Mouse (Mus musculus) adrenal gland, postnatal 10 days (tissue): ENCODE data around the gene Smarca4. TPM values are rescaled to one million over a fixed set of nuclear protein-coding genes. Genes with fewer than 3 reads are reported as not detected.

Experiments
- DNase-seq: peaks from one replicate; pipeline ENCODE4 v3.0.0; 2021; ENCODE audit warnings: mixed read lengths
- total RNA-seq, 2 experiments: library from RNA; stranded (reverse); gene quantifications; 2 replicates each; pipeline ENCODE4 v1.2.3; 2021

Smarca4 gene
- total RNA-seq, 2 experiments from 2014 or later, result 58.7 to 64.8 TPM

- no peak for DNase-seq
These were observed 14.9 kb upstream of the Smarca4 start for GRCm38 (mm10) chr9:21601073-21601472.

GRCm38 (mm10) chr9:21601722-21602399, 14.1 kb upstream of the Smarca4 start:
- DNase-seq, result peak; percentile 80

GRCm38 (mm10) chr9:21604119-21604518, 11.8 kb upstream of the Smarca4 start:
- DNase-seq, result no peak

- no peak for DNase-seq
These were observed 10.1 kb upstream of the Smarca4 start for GRCm38 (mm10) chr9:21605865-21606264.

GRCm38 (mm10) chr9:21606648-21607047, 9.3 kb upstream of the Smarca4 start:
- DNase-seq, result no peak

- DNase-seq, result no peak
These were observed 6.1 kb upstream of the Smarca4 start for GRCm38 (mm10) chr9:21609861-21610260.

- no peak for DNase-seq
These were observed 929 bp upstream of the Smarca4 start for GRCm38 (mm10) chr9:21614864-21615616.

- DNase-seq, result peak; percentile 92
These were observed 338 bp downstream of the Smarca4 start for GRCm38 (mm10) chr9:21616232-21616781.

- DNase-seq, result no peak
These were observed 1.1 kb downstream of the Smarca4 start for GRCm38 (mm10) chr9:21617066-21617465.

- no peak for DNase-seq
These were observed 4.3 kb downstream of the Smarca4 start for GRCm38 (mm10) chr9:21620229-21620628.

- no peak for DNase-seq
These were observed 6.7 kb downstream of the Smarca4 start for GRCm38 (mm10) chr9:21622676-21623075.

GRCm38 (mm10) chr9:21625342-21626339, 9.7 kb downstream of the Smarca4 start:
- no peak for DNase-seq

GRCm38 (mm10) chr9:21626571-21626970, 10.6 kb downstream of the Smarca4 start:
- no peak for DNase-seq

GRCm38 (mm10) chr9:21627145-21627795, 11.3 kb downstream of the Smarca4 start:
- no peak for DNase-seq

GRCm38 (mm10) chr9:21630673-21631072, 14.7 kb downstream of the Smarca4 start:
- DNase-seq, result peak; percentile 59

- DNase-seq, result no peak
These were observed 17.1 kb downstream of the Smarca4 start for GRCm38 (mm10) chr9:21633106-21633505.

GRCm38 (mm10) chr9:21635639-21636038, 19.7 kb downstream of the Smarca4 start:
- DNase-seq, result no peak

- DNase-seq, result no peak
These were observed 23.1 kb downstream of the Smarca4 start for GRCm38 (mm10) chr9:21639031-21639430.

GRCm38 (mm10) chr9:21646366-21646765, 30.4 kb downstream of the Smarca4 start:
- no peak for DNase-seq

- no peak for DNase-seq
These were observed 31.8 kb downstream of the Smarca4 start for GRCm38 (mm10) chr9:21647721-21648120.

GRCm38 (mm10) chr9:21652263-21652662, 36.3 kb downstream of the Smarca4 start:
- DNase-seq, result no peak

- no peak for DNase-seq
These were observed 37.3 kb downstream of the Smarca4 start for GRCm38 (mm10) chr9:21653253-21653652.
